Mouse (Mus musculus) gastrocnemius, postnatal 36 days (tissue): Measurements from ENCODE around the gene Uaca. TPM values are rescaled to one million over a fixed set of nuclear protein-coding genes. Genes with fewer than 3 reads are reported as not detected.
"Not testable (repeated sequence)": the region's sequence is repeated elsewhere in the genome, so short reads cannot be mapped to it uniquely, and the experiment has no call there.

Source experiments
- DNase-seq, 2 experiments: peaks; one replicate each; pipeline ENCODE4 v3.0.0; 2022
- intact Hi-C: fragments of 180-260 bp; cut with DNase I; formaldehyde crosslinking; loops from one replicate; pipeline ENCODE4 v1.15.1; 2025
- total RNA-seq, 2 experiments: library from RNA; stranded (reverse); gene quantifications; 2 replicates each; pipeline ENCODE4 v1.2.3; 2021

Uaca gene
- total RNA-seq, 2 experiments from 2014 or later = 103 to 112 TPM

DNA sequence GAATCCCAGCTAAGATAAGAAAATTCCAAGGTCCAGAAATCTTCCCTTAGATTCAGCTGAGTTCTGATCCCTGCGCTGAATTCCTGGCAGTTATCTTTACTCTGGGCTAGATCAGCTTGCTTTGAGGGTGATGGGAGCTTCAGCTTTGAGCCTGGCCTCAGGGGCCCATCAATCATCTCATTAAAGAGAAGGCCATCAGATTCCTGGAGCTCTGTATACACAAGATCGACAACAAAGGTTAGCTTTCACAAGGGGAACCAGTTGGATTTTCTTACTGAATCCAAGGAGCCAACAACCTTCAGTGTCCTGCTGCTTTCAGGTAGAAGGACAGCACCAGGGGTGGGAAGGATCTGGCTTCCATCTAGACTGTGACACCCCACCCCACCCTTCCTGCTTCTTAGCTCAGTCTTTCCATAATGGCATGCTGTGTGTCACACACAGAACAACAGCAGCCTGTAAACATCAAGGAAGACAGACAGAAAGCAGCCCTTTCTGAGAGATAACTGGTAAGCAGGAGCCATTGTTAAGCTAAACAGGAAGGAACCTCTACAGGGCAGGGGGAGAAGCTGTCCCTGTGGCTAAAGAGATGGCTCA lies 6.7 kb upstream of the Uaca start:
- DNase-seq = no peak
- intact Hi-C loops = no loop called here

DNA sequence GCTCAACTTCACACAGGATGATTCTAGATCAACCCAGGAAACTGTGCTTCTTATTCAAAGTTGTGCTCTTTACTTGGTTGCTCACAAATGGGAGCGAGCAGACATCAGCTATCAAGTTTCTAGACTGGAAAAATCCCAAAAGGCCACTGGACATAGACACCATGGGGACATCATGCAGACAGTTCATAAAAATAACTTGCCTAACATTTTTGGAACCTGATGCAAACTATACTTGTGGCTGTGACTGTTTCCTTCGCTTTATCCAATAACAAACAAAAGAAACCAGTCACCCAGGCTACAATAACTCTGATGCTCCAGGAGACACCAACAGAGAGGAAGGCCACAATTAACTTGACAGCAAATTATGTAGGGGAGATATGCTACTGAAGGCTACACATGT lies 4.1 kb upstream of the Uaca start:
- no peak for DNase-seq
- intact Hi-C loops = no loop called here

DNA sequence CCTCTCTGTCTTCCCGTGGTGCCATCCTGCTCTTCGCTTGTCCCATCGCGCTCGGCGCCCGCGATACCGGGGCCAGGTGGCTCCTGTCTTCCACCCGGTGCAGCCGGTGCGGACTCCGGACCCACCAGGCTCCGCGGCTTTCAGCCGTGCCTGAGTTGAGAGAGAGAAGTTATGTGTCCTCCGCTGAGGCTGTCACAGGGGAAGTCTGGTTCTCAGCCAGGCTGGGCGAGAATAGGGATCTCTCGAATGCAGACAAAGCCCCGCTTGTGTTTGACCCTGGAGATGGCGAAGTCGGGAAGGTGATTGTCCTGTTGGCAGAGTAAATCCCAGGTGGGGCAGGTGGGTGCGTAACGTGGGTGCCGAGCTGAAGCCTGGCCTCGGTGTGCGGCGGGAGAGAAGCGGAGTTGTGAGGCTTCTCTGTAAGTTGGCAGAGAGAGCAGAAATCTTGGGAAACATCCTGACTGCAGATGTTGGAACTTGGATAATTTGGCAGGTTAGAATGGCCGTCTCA lies 554 bp downstream of the Uaca start:
- DNase-seq = peak; percentile 31 to 64
- intact Hi-C loops = loop anchor here (2.0 kb wide), 1 partner anchor 38 kb away; no protein-coding TSS in a partner anchor

DNA sequence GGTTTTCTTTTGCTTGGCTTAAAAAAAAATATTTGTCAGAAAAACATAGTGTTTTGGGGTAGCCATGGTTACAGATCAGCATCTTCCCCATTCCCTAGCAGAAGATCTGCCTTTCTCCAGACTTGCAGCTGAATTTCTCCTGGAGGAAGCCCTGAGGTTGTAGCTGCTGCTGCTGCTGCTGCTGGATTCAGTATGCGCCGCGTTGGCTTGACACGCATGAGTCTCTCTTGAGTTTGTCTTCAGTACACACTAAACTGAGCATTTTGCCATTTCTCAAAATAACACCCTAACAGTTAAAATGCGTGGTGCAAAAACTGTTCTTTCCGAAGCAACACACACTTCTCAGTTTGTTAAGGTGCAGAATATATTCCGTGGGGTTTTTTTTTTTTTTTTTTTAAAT lies 1.7 kb downstream of the Uaca start:
- DNase-seq = no peak
- intact Hi-C loops = no loop called here

DNA sequence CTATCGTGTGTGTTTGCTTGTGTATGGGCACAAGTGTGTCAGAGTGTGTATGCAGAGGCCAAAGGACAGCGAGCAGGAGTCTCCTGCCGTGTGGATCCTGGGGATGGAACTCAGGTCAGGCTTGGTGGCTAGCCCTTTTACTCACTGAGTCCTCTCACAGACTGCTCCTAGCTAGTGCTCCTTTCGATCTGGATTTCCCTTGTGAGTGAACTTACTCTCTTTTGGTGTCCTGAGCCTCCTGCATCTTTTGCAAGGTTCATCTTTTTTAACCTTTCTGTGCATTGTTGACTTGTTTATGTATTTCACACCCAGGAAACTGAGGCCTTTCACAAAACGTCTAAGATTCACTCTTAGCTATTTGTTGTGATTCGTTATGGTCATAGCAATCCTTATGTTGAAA lies 2.8 kb downstream of the Uaca start:
- intact Hi-C loops = no loop called here
- no peak for DNase-seq

DNA sequence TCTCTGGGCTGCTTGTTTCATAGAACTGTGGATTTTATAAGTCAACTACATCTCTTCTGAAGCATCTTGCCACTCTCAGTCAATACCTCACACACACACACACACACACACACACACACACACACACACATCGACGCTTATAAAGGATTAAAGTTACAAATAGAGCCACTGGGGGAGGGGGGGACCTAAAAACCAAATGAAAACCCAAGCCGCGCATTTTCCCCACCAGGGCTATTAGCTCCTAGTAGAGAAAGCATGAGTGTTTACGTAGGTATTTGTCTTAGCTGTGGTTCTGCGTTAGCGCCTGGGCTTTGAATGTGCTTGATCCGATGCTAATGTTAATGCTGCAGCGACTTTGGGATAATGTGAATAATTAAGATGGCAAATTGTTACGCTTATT lies 4.7 kb downstream of the Uaca start:
- intact Hi-C loops = no loop called here

DNA sequence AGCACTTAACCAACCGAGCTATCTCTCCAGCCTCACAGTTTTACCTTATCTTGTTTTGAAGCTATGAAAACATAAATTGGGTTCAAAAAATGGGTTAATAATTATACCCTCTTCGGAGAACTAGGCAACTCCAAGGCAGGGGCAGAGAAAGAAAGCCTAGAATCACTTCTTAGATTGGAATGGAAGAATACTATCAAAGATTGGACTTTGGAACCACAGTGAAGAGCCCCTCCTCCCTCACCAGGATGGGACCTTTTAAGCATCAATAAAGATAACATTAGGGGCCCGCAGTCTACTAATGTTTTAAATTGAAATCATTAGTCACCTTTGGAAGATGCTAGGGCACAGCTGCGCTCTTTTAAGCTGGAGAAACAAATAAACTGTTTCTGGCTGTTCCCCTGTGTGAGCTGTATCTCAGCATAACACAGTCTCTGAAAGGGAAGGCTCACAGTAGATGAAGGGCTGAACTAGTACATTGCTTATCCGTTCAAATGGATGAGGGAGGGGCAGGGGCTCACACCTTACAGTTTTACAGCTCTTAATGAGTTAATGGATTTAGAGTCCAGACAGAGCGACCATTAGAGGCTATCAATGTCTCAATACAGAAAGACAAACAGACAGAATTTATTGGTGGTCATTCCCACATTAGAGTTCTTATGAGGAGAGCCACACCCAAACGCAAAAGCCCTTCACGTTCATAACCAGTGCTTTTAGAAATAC lies 6.5 kb downstream of the Uaca start:
- DNase-seq = no peak
- intact Hi-C loops = no loop called here

More for the DNA sequence above, 4.7 kb downstream of the Uaca start:
- DNase-seq = no peak

DNA sequence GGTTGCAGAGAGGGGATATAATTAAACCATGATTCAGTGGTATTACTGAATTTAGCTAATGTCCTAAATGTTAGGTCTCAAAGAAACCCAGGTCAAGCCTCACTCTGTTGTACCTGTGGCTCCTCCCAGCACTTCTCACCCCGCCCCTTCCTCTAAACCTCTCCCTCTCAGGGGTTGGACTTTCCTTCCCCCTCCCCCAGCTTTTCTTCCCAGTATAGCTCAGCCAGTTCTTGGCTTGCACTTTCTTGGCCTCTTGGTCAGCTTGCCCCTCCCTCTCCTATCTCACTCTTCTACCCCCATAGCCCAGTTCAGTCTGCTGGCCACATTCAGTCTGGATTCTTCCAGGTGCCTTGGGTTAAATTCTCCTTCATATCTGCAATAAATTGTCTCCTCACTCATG lies 7.4 kb downstream of the Uaca start:
- DNase-seq = no peak
- intact Hi-C loops = no loop called here

DNA sequence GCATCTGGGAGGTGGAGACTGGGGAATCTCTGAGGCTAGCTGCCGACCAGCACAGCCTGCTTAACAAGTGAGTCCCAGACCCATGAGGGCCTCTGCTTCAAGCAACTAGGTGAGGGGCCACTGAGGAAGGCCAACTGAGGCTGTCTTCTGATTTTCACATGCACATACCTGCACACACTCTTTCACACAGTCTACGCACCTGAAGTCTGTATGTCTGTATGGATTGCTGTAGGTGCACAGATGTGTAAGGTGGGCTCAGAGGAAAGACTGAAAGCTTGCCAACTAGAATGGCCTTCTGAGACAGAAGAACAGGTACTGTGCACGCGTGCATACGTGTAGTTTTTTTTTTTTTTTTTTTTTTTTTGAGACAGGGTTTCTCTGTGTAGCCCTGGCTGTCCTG lies 8.0 kb downstream of the Uaca start:
- intact Hi-C loops = no loop called here
- no peak for DNase-seq

DNA sequence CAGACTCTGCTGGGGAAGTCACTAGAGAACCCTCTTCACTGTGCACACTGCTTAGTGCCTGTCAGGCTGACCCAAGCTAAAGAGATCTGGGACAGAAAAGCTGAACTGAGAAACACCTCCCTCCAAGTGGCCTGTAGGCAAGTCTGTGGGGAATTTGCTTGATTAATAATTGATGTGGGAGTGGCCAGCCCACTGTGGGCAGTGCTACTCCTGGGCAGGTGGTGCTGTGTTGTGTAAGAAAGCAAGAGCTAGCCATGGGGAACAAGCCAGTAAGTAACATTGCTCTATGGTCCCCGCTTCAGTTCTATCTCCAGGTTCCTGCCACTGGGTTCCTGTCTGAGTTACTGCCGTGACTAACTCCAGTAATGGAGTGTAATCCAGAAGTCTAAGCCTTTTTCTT lies 11.7 kb downstream of the Uaca start:
- intact Hi-C loops = no loop called here
- no peak for DNase-seq

DNA sequence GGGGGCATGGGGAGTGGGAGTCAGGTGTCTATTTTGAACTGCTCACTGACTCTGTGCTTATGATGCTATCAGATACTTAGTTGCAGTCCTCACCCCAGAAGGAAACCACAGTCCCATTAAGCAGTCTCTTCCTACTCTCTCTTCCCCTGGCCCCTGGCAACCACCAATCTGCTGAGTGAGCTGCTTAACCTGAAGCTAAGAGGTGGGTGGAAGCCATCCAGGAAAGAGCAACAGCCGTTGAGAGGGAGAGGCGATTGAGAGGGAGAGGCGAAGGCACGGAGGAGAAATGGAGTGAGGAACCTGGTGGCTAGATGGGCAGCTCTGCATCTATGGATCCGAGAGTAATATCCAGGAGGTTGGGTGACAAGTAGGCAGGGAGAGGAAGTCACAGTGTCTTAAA lies 13.7 kb downstream of the Uaca start:
- intact Hi-C loops = no loop called here
- no peak for DNase-seq

DNA sequence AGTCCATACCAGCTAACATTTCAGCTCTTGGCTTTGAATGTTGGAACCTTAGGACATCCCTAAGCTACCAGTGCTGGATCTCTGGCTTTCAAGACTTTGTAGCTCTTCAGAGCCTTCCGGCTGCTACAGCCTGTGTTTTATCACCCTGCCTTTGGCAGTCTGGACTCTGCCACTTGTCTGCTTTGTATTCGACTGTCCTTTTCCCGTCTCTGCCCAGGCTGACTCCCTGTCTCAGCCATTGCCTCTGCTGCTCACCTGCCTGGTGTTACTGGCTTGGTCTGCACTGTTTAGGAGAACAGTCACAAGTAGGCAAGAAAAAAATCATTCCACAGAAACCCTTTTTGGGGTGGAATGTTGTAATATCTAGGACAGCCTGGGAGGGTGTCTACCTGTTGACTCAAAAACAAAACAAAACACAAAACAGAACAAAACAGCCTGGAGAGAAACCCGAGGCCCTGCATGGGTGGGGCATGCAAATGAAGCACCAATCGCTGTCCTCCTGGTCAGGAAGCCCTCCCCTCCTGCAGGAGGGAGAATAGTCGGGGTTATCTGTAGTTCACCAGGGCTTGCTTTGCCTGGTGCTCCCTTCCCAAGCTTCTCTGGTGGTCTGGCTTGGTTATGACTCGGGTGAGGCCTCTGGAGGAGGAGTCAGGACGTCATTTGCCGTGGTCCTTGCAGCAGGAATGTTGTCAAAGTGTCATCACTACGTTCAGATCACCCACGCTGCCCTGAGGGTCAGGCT lies 19.0 kb downstream of the Uaca start:
- peak in 1 of 2 experiments; percentile 32 for DNase-seq
- intact Hi-C loops = loop anchor here (2.0 kb wide), 1 partner anchor 57 kb away; no protein-coding TSS in a partner anchor

DNA sequence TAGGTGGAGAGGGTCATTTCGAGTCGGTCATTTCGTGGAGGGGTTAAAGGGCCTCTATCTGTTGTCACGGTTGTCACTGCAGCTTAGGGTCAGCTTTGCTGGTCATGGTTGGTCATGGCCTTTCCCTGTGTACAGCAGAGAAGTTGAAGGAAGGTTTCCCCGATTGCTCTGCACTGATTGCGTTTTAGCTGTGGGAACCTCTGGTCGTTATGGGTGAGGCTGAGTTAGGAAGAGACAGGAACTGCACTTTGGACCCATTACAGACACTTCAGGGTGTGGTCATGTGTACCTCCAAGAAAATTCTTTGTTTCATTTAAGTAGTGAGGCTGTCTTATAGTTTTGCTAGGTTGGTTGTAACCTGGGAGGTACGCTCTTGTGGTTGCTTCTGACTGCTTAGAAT lies 21.2 kb downstream of the Uaca start:
- no peak for DNase-seq
- intact Hi-C loops = no loop called here

DNA sequence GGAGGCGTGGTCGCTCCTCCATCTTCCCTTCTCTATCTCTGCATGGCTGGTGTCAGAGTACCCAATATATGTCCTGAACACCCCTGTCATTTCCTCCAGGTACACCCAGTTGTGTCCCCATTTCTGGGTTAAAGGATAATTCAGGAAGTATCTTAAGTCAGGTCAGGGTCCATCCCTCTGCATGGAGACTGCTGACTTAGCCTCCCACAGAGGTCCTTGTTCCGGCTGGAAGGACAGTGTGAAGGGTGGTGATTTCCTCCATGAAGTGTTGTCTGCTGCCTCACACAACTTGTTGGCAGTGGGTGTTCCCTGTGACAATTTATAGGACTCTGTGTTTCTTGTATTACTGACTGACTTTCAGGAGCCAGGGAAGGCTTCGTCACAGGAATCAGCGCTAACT lies 23.2 kb downstream of the Uaca start:
- intact Hi-C loops = no loop called here

DNA sequence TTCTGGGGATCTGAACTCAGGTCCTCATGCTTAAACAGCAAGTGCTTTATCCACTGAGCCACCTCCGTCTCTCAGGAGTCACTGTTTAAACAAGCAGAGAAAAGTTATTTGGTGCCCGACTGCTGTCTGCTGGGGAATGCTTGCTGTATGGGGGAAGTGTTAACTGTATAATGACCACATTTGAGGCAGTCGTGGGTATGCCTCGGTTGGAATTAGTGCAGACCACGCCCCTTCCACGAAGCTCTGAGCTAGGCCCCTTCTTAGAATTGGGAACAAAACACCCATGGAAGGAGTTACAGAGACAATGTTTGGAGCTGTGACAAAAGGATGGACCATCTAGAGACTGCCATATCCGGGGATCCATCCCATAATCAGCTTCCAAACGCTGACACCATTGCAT lies 24.2 kb downstream of the Uaca start:
- intact Hi-C loops, DNase-seq: not testable (repeated sequence)

More for the DNA sequence above, 23.2 kb downstream of the Uaca start:
- no peak for DNase-seq

DNA sequence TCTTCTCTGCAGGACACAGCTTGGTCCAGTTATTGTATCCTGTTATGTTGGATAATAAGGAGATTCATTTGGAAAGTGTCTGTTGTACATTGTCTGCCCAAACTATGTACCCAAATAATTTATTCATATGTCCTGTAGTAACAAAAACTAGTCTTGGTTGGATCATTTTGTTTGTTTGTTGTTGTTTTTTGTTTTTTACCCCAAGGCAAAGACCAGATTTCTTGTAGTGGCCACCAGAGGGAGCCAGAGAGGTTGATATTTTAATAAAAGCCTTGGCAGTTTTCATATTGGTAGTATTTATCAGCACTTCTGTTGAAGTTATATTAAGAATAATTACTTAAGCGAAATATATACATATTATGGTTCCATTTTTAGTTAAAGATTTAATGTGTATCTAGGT lies 25.0 kb downstream of the Uaca start:
- DNase-seq = no peak
- intact Hi-C loops = no loop called here

DNA sequence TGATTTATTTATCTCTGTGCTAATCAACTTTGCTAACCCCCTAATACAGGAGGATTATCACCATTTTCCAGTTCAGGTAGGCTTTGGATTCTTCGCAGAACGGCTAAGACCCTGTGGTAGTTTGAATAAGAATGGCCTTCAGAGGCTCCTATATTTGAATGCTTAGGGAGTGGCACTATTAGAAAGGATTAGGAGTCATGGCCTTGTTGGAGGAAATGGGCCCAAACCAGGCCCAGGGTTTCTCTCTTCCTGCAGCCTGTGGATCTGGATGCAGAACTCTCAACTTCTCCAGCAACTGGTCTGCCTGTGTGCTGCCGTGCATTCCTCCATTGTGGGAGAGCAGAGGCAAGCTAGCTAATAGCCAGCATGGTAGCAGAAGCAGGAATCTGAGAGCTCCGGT lies 27.2 kb downstream of the Uaca start:
- intact Hi-C loops = no loop called here
- no peak for DNase-seq

DNA sequence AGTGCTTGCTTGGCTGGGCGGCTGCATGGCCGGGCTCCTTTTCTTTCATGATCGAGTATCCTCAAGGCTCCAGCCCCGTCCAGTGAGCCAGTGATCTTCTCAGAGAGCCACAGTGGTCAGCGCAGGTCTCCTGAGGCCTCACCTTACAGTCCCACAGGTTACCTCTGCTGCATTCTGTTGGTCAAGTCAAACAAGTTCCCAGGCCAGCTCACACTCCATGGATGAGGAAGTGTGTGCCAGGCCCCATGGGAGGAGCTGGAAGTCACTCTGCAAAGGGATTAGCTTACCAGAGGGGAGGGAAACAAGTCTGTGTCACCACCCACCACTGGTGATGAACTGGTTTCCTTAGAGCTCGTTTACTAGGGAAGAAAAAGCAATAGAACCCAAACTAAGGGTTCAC lies 28.3 kb downstream of the Uaca start:
- DNase-seq = no peak
- intact Hi-C loops = loop anchor here (2.0 kb wide), 1 partner anchor 34 kb away; no protein-coding TSS in a partner anchor

DNA sequence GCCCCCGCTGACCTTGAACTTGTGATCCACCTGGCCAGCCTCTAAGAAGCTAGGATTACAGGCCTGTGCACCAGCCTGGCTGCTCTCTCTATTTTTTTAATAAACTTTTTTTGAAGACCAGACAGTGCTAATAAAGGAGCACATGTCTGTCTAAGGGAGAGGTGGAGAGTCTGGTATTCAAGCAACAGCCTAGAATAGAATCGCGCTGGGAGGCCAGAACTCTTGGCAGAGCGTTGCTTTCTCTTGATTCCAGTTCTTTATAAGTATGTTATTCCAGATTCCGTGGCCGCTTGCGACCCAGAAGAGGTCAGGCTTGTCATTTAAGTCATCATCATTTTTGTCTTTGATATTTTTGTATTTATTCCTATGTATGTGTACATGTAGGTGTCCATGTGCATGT lies 31.2 kb downstream of the Uaca start:
- intact Hi-C loops = no loop called here
- DNase-seq = no peak

DNA sequence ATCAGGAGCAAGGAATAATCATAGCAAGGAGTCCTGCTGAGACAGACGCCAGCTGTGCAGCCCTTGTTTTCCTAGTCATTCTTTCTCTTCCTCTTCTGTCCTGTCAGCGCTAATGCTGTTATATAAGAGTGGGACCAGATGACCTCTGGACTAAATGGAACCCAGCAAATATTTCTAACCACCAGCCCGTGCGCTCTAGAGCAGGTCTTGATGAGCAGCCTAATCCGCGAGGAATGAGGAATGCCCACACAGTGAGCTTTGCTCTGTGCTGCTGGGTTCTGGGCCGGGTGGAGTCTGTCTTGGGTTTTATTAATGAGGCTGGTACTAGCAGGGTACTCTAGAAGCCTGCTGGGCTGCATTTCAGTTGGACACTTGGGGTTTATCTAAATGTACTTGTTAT lies 32.4 kb downstream of the Uaca start:
- intact Hi-C loops = no loop called here
- DNase-seq = no peak

DNA sequence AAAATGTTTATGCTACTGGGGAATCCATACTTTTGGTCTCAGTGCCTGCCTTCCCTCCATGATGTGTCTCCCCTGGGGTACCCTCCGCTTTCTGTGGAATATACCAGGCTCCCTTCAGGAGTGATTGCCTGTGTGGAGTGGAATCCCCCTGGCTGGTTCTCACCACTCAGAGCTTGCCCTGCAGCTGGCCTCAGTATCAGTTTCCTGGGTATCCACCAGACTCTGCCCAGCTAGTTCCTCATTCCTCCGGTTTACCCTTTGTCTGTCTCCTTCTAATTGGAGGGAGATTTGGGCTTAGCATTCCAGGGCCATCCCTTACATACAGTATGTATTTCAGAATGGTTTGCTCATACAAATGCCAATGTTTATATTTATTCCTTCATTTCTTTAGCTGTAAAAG lies 33.9 kb downstream of the Uaca start:
- intact Hi-C loops = no loop called here
- no peak for DNase-seq

DNA sequence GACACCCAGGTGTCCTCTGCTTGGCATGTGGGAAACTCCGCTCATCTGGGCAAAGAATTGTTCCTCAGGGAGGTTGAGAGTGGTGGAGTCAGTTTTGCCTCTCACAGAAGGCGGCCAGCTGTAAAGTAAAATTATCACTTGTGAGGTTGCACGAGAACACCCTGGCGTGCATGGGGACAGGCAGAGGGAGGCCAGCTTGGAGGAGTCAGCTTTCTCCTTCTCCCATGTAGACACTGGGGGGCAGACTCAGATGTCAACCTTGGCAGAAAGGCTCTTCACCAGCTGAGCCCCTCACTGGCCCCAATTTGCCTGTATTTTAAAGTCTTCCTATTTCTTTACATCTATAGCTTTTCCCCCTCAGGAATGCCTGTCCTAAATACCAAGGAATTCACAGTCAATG lies 35.3 kb downstream of the Uaca start:
- intact Hi-C loops = no loop called here
- DNase-seq = no peak
